Comparison of ENCODE assay signal across 11 mouse cellular contexts in genomic region chr7:58749904-58750612, GRCm38 (mm10).
DNase-seq lines count a peak whose midpoint lies in the region; ATAC-seq and TF ChIP-seq lines count a peak whose summit lies in the region.
"Had no signal": no experiment of that assay in that cellular context is flagged by ENCODE, and none has a peak within 500 bp of the region (broad histone marks: within the 10 kb centered on the region; RNA-seq: fewer than 3 reads in every experiment).

No protein-coding gene starts in this region.

- H3K27me3 ChIP-seq in stomach, embryonic 15.5 days (replicated peaks): no peaks in the 10 kb centered on the region
- H3K27me3 ChIP-seq in midbrain, embryonic 11.5 days (ENCODE audit: control insufficient read depth, insufficient read depth, low read length): no peaks in the 10 kb centered on the region
- no peaks in the 10 kb centered on the region for H3K27me3 ChIP-seq in midbrain, embryonic 14.5 days (ENCODE audit: control insufficient read depth, insufficient read depth, low read length)

- H3K27ac ChIP-seq in left cerebral cortex, adult 2 months: peak overlapping the region; percentile 37
- no peak overlapping the region for H3K27ac ChIP-seq in stomach, embryonic 15.5 days
- H3K27ac ChIP-seq in midbrain, embryonic 11.5 days (ENCODE audit: low read depth, low read length): no peak overlapping the region
- H3K27ac ChIP-seq in midbrain, embryonic 14.5 days (replicated peaks; ENCODE audit: low read depth, low read length): no peak overlapping the region
- H3K27ac ChIP-seq: midbrain, embryonic 10.5 days had no signal

- 60% methylated on average over 6 of the region's 6 CpGs for WGBS in stomach, embryonic 15.5 days
- WGBS in midbrain, embryonic 11.5 days: 90% methylated on average over 6 of the region's 6 CpGs
- 92% methylated on average over 6 of the region's 6 CpGs for WGBS in midbrain, embryonic 14.5 days

- intact Hi-C loops in left cerebral cortex, adult 2 months (cut with DNase I): loop anchor here (10.0 kb wide), 1 partner anchor 1235 kb away; the partner anchor contains the start of gene Gabra5

- no peak overlapping the region for H3K4me3 ChIP-seq in left cerebral cortex, adult 2 months
- H3K4me3 ChIP-seq in stomach, embryonic 15.5 days (replicated peaks): no peak overlapping the region
- no peak overlapping the region for H3K4me3 ChIP-seq in midbrain, embryonic 11.5 days (ENCODE audit: low read depth, low read length)
- H3K4me3 ChIP-seq in midbrain, embryonic 14.5 days (replicated peaks; ENCODE audit: low read depth, low read length): no peak overlapping the region
- H3K4me3 ChIP-seq: erythroblast, embryonic 14.5 days; midbrain, embryonic 10.5 days had no signal

- H3K4me2 ChIP-seq in stomach, embryonic 15.5 days: no peak overlapping the region
- H3K4me2 ChIP-seq in midbrain, embryonic 11.5 days: no peak overlapping the region
- no peak overlapping the region for H3K4me2 ChIP-seq in midbrain, embryonic 14.5 days (ENCODE audit: low read length)

- no peaks in the 10 kb centered on the region for H3K36me3 ChIP-seq in stomach, embryonic 15.5 days
- no peaks in the 10 kb centered on the region for H3K36me3 ChIP-seq in midbrain, embryonic 11.5 days (ENCODE audit: control insufficient read depth, insufficient read depth, low read length)
- no peaks in the 10 kb centered on the region for H3K36me3 ChIP-seq in midbrain, embryonic 14.5 days (ENCODE audit: control insufficient read depth, insufficient read depth, low read length)
- H3K36me3 ChIP-seq: midbrain, embryonic 10.5 days had no signal

- DNase-seq in left cerebral cortex, adult 2 months (ENCODE audit: extremely low spot score in 1 of 2, low spot score in 2 of 2): no peak
- no peak for DNase-seq in left cerebral cortex, adult 8-10 months (ENCODE audit: low spot score in 2 of 2)
- DNase-seq in T-cell, adult 2 months (ENCODE audit: low spot score): peak; percentile 87
- DNase-seq in urinary bladder, postnatal 36 days (ENCODE audit: low spot score in 2 of 2): no peak
- no peak for DNase-seq in midbrain, embryonic 11.5 days (ENCODE audit: low spot score, missing footprints)
- DNase-seq in midbrain, embryonic 14.5 days: no peak
- DNase-seq: right cerebral cortex, postnatal 25 days had no signal

- H3K4me1 ChIP-seq in stomach, embryonic 15.5 days: peaks cover 7% of the 10 kb centered on the region; the same call in 1 of the 2 replicates
- no peaks in the 10 kb centered on the region for H3K4me1 ChIP-seq in midbrain, embryonic 11.5 days (ENCODE audit: control insufficient read depth, insufficient read depth, low read length)
- no peaks in the 10 kb centered on the region for H3K4me1 ChIP-seq in midbrain, embryonic 14.5 days (ENCODE audit: control insufficient read depth, insufficient read depth, low read length)
- H3K4me1 ChIP-seq: midbrain, embryonic 10.5 days had no signal

- TF ChIP-seq CTCF in left cerebral cortex, adult 2 months (IDR thresholded peaks at IDR 0.05): no peak

- ATAC-seq in granulocyte monocyte progenitor cell, adult 5-6 weeks (replicated peaks; ENCODE audit: poor library complexity, severe bottlenecking): peak; percentile 96
- ATAC-seq in stomach, embryonic 15.5 days (ENCODE audit: insufficient read depth, low FRiP score, low read depth): peak; percentile 75; the same call in 1 of the 2 replicates
- no peak for ATAC-seq in midbrain, embryonic 11.5 days (ENCODE audit: low FRiP score)
- no peak for ATAC-seq in midbrain, embryonic 14.5 days (ENCODE audit: low FRiP score, low TSS enrichment)

- no peak overlapping the region for H3K9ac ChIP-seq in stomach, embryonic 15.5 days
- H3K9ac ChIP-seq in midbrain, embryonic 11.5 days (ENCODE audit: low read length): no peak overlapping the region
- H3K9ac ChIP-seq in midbrain, embryonic 14.5 days (replicated peaks; ENCODE audit: low read length): no peak overlapping the region

- H3K9me3 ChIP-seq in stomach, embryonic 15.5 days: no peaks in the 10 kb centered on the region
- no peaks in the 10 kb centered on the region for H3K9me3 ChIP-seq in midbrain, embryonic 11.5 days (ENCODE audit: control insufficient read depth, low read length)
- H3K9me3 ChIP-seq in midbrain, embryonic 14.5 days (ENCODE audit: control insufficient read depth, low read length): no peaks in the 10 kb centered on the region
- H3K9me3 ChIP-seq: midbrain, embryonic 10.5 days had no signal

Comparison
In these comparisons a context has a peak if more than half of its experiments do, and no peak if none do; other contexts are left out.
1. ATAC-seq: peak in granulocyte monocyte progenitor cell, adult 5-6 weeks (single experiment) and stomach, embryonic 15.5 days (single experiment); none in midbrain, embryonic 11.5 days (single experiment) and midbrain, embryonic 14.5 days (single experiment).